Comparison of ENCODE assay signal across 8 mouse cellular contexts in the genomic region with DNA sequence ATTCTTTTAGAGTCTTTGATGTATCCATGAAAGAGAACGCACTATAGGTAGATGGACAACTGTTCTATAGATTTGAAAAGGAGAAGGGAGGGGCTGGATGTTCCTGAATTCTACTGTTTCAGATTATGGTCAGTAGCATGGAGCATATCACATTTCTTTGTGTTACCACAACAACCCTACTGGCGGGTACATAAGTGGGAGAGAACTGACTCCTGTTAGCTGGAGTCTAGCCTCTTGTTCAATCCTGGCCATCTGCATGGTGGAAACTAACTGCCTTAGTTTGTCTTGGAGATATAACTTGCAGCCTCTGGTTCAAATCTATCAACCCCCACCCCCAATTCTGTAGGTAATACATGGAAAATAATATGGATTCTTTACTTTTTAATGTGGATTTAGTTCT. TPM values are rescaled to one million over a fixed set of nuclear protein-coding genes. Genes with fewer than 3 reads are reported as not detected.
A peak's percentile ranks its signal among the peaks of the same experiment; 100 is the strongest.
DNase-seq lines count a peak whose midpoint lies in the region; ATAC-seq and TF ChIP-seq lines count a peak whose summit lies in the region.

No protein-coding gene starts in this region.

- H3K4me1 ChIP-seq in lung, embryonic 14.5 days (ENCODE audit: insufficient read depth) = peaks cover 9% of the 10 kb centered on the region
- H3K4me1 ChIP-seq in forebrain, embryonic 16.5 days (replicated peaks; ENCODE audit: control insufficient read depth, insufficient read depth, low read length) = peaks cover 37% of the 10 kb centered on the region
- peaks cover 19% of the 10 kb centered on the region for H3K4me1 ChIP-seq in limb, embryonic 15.5 days
- H3K4me1 ChIP-seq in stomach, embryonic 14.5 days (ENCODE audit: control insufficient read depth, insufficient read depth, low read length) = peaks cover 12% of the 10 kb centered on the region; the same call in 1 of the 2 replicates

- H3K27ac ChIP-seq in lung, embryonic 14.5 days (ENCODE audit: low read depth) = peak overlapping the region; percentile 98
- H3K27ac ChIP-seq in forebrain, embryonic 16.5 days (ENCODE audit: low read length) = peak overlapping the region; percentile 92
- peak overlapping the region; percentile 97 for H3K27ac ChIP-seq in limb, embryonic 15.5 days
- peak overlapping the region; percentile 75 for H3K27ac ChIP-seq in stomach, embryonic 14.5 days (ENCODE audit: low read length)

- H3K27me3 ChIP-seq in lung, embryonic 14.5 days (ENCODE audit: insufficient read depth, low read length) = no peaks in the 10 kb centered on the region
- no peaks in the 10 kb centered on the region for H3K27me3 ChIP-seq in forebrain, embryonic 16.5 days (replicated peaks; ENCODE audit: control insufficient read depth, insufficient read depth, low read length)
- H3K27me3 ChIP-seq in limb, embryonic 15.5 days = no peaks in the 10 kb centered on the region
- no peaks in the 10 kb centered on the region for H3K27me3 ChIP-seq in stomach, embryonic 14.5 days (ENCODE audit: control insufficient read depth, insufficient read depth, low read length)

- no peak for TF ChIP-seq CTCF in lung, embryonic 14.5 days (IDR thresholded peaks at IDR 0.05; ENCODE audit: low read depth)

- no peak for DNase-seq in lung, embryonic 14.5 days
- no peak for DNase-seq in lung, postnatal 14 days
- no peak for DNase-seq in frontal cortex, postnatal 14 days (ENCODE audit: low spot score in 2 of 2)
- no peak for DNase-seq in adrenal gland, postnatal 14 days
- no peak for DNase-seq in kidney, adult 11 months

- peak overlapping the region; percentile 91 for H3K4me2 ChIP-seq in lung, embryonic 14.5 days
- H3K4me2 ChIP-seq in forebrain, embryonic 16.5 days (ENCODE audit: low read length) = peak overlapping the region; percentile 80
- peak overlapping the region; percentile 56 for H3K4me2 ChIP-seq in limb, embryonic 15.5 days
- peak overlapping the region; percentile 48 for H3K4me2 ChIP-seq in stomach, embryonic 14.5 days (replicated peaks; ENCODE audit: low read depth, low read length)

- H3K36me3 ChIP-seq in lung, embryonic 14.5 days (ENCODE audit: insufficient read depth) = no peaks in the 10 kb centered on the region
- H3K36me3 ChIP-seq in forebrain, embryonic 16.5 days (ENCODE audit: control insufficient read depth, insufficient read depth) = no peaks in the 10 kb centered on the region
- no peaks in the 10 kb centered on the region for H3K36me3 ChIP-seq in limb, embryonic 15.5 days
- no peaks in the 10 kb centered on the region for H3K36me3 ChIP-seq in stomach, embryonic 14.5 days (ENCODE audit: control insufficient read depth, insufficient read depth, low read length)

- no peak overlapping the region for H3K9ac ChIP-seq in lung, embryonic 14.5 days
- no peak overlapping the region for H3K9ac ChIP-seq in forebrain, embryonic 16.5 days (replicated peaks; ENCODE audit: low read depth, low read length)
- H3K9ac ChIP-seq in limb, embryonic 15.5 days = no peak overlapping the region
- H3K9ac ChIP-seq in stomach, embryonic 14.5 days (replicated peaks; ENCODE audit: low read depth, low read length) = no peak overlapping the region

- no peak for ATAC-seq in lung, embryonic 14.5 days (ENCODE audit: insufficient read depth)
- ATAC-seq in forebrain, embryonic 16.5 days = no peak
- ATAC-seq in limb, embryonic 15.5 days (ENCODE audit: insufficient number of reproducible peaks, low FRiP score, low TSS enrichment, low read depth) = no peak
- ATAC-seq in stomach, embryonic 14.5 days (ENCODE audit: insufficient number of reproducible peaks, insufficient read depth, low FRiP score, low read depth) = no peak

- WGBS in lung, embryonic 14.5 days = 69% methylated on average over 2 of the region's 2 CpGs
- 48% methylated on average over 2 of the region's 2 CpGs for WGBS in forebrain, embryonic 16.5 days
- 59% methylated on average over 2 of the region's 2 CpGs for WGBS in limb, embryonic 15.5 days
- 64% methylated on average over 2 of the region's 2 CpGs for WGBS in stomach, embryonic 14.5 days

- peak overlapping the region; percentile 42 for H3K4me3 ChIP-seq in lung, embryonic 14.5 days (ENCODE audit: low read depth, low read length)
- peak overlapping the region; percentile 58 for H3K4me3 ChIP-seq in forebrain, embryonic 16.5 days (replicated peaks; ENCODE audit: low read length)
- H3K4me3 ChIP-seq in limb, embryonic 15.5 days = peak overlapping the region; percentile 48
- H3K4me3 ChIP-seq in stomach, embryonic 14.5 days (ENCODE audit: low read depth, low read length) = peak overlapping the region; percentile 38

- H3K9me3 ChIP-seq in lung, embryonic 14.5 days (ENCODE audit: low read depth, low read length) = no peaks in the 10 kb centered on the region
- no peaks in the 10 kb centered on the region for H3K9me3 ChIP-seq in forebrain, embryonic 16.5 days (ENCODE audit: control insufficient read depth, low read length)
- H3K9me3 ChIP-seq in limb, embryonic 15.5 days = no peaks in the 10 kb centered on the region
- no peaks in the 10 kb centered on the region for H3K9me3 ChIP-seq in stomach, embryonic 14.5 days (ENCODE audit: control insufficient read depth, low read depth, low read length)

RNA-seq across cellular contexts. Expression of a gene that starts 1.3 kb away (rescaled TPM):
- 48.2 and 53.5 TPM in 2 replicates for polyA plus RNA-seq in lung, embryonic 14.5 days (2014; fragmentation: Nextera tagmentation; extraction: Ambion mirVana)
- polyA plus RNA-seq in forebrain, embryonic 16.5 days (2015; fragmentation: Nextera tagmentation; extraction: Ambion mirVana) = 88.3 and 97.1 TPM in 2 replicates
- polyA plus RNA-seq in limb, embryonic 15.5 days (2015; fragmentation: Nextera tagmentation; extraction: Ambion mirVana) = 64.5 and 64.9 TPM in 2 replicates
- polyA plus RNA-seq in stomach, embryonic 14.5 days (2014; fragmentation: Nextera tagmentation; extraction: Ambion mirVana) = 73.9 and 78.4 TPM in 2 replicates
- total RNA-seq in adrenal gland, postnatal 14 days (2021) = 201 and 226 TPM in 2 replicates

RNA-seq across cellular contexts. Expression of a gene that starts 4.1 kb away (rescaled TPM):
- polyA plus RNA-seq in lung, embryonic 14.5 days (2014; fragmentation: Nextera tagmentation; extraction: Ambion mirVana) = 0.84 and 0.85 TPM in 2 replicates
- polyA plus RNA-seq in forebrain, embryonic 16.5 days (2015; fragmentation: Nextera tagmentation; extraction: Ambion mirVana) = 31.0 and 34.5 TPM in 2 replicates
- 3.0 and 3.5 TPM in 2 replicates for polyA plus RNA-seq in limb, embryonic 15.5 days (2015; fragmentation: Nextera tagmentation; extraction: Ambion mirVana)
- 5.7 and 6.3 TPM in 2 replicates for polyA plus RNA-seq in stomach, embryonic 14.5 days (2014; fragmentation: Nextera tagmentation; extraction: Ambion mirVana)
- not detected in 2 replicates for total RNA-seq in adrenal gland, postnatal 14 days (2021)
